Mouse (Mus musculus): ENCODE measurements around the gene Creb5.

Gene Creb5

DNA sequence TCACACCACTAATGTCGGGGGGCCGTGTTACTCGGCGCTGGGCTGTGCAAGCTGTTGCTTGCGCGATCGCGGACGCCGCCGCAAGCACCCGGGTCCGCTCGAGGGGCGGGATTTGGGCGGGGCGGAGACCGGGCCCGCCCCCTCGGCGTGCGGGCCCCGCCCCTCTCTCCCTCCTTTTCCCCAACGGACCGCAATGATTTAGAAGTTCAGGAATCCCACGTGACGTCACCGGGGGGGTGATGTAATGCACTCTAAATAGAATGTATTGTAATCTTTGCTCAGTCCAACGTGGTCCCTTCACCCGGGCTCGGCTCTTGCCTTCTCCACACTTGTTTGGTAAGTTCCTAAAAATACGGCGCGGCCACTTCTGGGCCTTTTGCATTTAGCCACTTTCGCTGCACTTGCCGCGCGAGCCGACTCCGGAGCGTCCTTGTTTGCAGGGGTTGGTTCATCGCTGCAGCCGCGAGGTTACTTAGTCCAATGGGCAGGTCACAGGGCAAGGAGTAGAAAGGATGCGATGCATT lies at the start of gene Creb5:
Gene Creb5, plus strand, starts transcription at position 233 of the 524 bp plus-strand sequence.
- DNase-seq (ENCODE audit: low read depth, low spot score): peak; percentile 91

DNA sequence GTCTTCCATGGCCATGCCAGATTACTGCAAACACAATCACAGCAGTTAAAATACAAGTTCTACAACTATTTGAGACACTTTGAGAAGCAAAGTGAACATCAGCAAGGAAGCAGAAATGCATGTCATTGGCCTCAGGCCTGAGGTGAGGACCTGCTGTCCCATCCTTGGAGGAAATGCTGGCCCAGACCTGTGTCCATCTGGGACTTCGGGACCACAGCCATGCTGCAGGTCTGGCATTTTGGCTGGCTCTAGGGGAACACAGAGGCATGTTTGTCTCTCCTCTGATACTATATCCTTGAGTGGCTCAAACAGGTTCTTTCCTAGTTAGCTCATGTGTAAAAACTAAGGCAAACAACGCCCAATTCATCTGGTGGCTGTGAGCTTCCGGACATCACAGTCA lies 27.2 kb upstream of the Creb5 start:
- no peak for DNase-seq (ENCODE audit: low read depth, low spot score)

DNA sequence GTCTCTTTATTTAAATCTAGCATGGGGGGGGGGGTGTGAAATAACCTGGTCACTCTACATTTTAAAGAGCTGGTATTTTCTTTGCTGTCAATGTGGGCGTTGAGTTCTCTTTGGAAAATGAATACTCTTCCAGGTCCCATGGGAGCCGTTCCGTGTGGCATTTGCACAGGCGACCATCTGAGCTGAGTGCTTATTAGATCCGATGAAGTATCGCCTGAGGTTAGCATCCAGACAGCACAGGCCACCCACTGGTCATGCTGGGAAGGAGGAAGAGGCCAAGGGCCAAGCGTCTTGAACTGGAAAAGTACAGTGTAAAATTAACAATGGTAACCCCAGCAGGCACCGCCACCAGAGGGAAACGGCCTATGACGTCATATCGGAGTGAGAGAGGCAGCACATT lies 24.7 kb upstream of the Creb5 start:
- DNase-seq (ENCODE audit: low read depth, low spot score): peak; percentile 34

DNA sequence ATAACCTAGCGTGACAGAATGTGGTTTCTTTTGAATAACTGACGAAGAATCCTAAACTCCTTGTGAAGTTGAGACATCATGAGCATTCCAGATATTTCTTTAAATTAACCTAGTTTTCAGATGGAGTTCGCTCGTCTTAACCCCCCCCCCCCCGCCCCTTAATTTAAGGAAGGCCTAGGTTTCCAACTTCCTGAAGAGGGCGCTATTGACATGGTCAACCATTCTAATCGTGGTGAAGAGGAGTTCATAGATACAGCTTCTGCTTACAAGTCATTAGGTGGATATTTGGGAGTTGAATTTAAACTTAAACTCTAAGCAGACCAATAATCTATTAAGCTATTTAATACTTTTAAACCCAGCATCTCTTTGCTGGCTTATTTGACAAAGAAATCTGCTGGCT lies 20.0 kb upstream of the Creb5 start:
- peak; percentile 47 for DNase-seq (ENCODE audit: low read depth, low spot score)

DNA sequence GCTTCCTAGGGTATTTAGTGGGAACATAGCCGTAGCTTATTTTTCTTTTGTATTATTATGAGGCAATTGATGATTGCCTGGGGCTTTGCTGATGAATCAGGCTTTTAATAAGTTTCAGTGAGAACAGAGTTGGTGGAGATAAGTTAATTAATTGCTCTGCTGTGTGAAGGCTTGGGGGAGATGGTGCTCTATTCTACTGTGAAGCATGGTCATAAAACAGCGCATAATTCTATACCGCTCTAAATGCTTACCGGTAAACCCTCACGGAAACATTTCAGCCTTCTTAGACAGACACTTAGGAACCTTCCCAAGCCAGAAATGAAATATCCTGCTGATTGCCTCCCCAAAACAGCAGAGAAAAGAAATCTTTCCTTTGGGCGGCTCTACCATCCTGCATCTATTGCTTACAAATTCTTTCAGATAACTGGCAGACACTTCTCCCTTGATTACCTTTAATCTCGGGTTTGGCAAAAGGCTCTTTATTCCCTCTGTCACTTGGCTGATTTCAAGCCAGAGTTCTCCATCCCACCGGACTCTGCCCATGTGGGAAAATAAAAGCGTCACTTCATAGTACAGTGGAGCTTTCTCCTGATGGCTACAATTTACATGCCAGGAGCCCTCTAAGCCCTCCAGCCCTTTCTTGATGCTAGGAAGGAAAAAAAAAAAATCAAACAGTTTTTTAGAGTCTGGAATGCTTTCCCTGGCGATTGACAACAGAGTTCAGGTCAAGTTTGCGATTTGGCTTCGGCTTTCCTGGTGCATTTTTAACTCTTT lies 19.2 kb upstream of the Creb5 start:
- DNase-seq (ENCODE audit: low read depth, low spot score): no peak

DNA sequence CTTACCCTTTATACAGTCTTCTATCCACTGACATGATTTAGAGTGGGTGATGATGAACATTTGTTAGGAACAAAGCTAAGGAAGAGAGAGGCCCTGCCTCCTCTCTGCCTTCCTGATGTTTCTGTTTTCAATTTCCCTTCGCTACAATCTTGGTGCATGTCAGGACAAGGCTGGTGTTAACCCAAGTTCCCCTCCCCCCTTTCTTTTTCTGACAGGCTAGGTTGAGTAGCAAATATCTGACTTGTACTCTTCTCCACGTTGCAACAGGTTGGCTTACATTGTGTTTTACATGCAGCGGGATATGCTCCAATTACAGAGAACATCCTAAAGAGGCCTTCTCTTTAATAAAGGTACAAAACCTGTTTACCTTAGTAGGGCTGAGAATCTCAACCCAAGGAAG lies 15.9 kb upstream of the Creb5 start:
- DNase-seq (ENCODE audit: low read depth, low spot score): no peak

DNA sequence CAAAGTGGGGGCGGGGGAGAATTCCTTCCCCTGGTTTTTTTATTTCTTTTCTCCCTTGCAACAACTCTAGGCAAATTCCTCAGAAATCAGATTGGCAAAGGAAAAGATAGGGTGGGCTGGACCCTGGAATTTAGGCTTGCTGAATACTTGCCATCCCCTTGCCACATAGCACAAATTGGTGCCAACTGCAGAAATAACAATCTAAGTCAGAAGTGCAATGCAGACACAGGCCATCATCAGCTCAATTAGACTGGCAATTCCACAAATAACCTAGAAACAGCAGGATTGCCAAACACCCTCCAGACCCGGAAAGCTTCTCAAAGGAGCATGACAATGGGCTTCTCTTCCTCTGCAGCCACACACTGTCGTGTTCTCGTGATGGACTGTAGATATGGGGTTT lies 15.4 kb upstream of the Creb5 start:
- no peak for DNase-seq (ENCODE audit: low read depth, low spot score)

DNA sequence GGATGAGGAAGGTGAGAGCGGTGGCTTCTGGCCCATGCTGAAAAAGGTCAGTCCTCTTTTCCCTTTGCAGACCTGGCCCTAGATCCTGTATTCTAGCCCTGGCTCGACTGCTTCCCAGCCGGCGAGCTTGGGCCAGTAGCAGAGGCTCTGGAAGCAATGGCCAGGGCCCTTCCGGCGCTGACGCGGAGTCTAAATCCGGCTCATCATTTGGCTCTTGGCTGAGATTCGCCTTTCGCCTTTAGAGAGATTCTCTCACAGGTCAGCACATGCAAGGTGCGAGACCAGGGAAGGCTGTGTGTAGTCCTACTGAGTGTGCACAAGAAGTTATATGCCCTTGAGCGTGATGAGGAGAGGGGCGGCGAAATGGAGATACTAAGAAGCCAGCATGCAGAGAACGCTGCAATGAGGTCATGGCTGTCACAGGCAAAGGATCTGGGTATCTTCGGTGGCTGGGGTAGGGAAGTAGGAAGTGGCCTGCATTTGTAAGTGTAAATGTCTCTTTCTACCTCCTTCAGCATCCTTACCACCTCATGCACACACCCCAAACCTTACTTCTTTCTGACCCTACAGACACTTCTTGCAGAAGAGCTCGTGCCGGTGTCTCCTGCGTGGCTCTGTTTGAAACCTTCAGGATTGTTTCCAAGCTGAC lies 557 bp upstream of the Creb5 start:
- no peak for DNase-seq (ENCODE audit: low read depth, low spot score)

DNA sequence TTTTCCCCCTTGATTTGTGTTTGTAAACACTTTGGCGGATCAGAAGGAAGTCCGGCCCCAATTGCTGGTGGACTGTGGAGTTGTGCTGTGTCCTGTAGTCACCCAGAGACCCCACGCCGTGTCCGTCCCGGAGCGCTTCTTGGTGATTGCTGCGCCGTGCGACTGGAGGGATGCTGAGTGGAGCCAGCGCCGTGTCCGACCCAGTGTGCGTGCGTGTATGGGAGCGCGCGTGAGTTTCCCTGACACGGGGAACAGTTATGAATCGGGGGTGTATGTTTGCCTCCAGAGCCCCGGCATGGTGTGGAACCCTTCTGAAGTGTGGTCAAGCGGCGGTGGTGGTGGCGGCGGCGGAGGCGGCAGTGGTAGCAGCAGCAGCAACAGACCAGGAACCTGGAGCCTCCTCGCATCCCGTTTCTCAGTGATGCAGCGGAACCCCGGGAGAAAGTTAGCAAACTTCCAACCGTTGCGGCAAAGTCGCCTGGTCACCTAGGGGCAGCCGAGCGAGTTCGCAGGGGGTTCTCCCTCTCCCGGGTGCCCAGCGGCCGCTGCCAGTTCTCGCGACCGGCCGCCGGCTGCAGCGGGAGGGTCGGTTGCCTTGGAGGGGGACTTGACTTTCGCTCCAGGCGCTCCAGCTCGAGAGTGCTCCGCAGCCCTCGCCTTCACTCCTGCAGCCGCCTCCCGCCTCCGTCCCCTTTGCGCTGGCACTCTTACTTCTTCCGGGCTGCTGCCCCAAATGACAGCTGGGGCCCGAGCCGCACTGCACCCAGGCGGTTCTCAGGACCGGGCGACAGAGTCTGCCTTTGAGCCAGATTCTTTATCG lies 702 bp downstream of the Creb5 start:
- peak; percentile 58 for DNase-seq (ENCODE audit: low read depth, low spot score)

DNA sequence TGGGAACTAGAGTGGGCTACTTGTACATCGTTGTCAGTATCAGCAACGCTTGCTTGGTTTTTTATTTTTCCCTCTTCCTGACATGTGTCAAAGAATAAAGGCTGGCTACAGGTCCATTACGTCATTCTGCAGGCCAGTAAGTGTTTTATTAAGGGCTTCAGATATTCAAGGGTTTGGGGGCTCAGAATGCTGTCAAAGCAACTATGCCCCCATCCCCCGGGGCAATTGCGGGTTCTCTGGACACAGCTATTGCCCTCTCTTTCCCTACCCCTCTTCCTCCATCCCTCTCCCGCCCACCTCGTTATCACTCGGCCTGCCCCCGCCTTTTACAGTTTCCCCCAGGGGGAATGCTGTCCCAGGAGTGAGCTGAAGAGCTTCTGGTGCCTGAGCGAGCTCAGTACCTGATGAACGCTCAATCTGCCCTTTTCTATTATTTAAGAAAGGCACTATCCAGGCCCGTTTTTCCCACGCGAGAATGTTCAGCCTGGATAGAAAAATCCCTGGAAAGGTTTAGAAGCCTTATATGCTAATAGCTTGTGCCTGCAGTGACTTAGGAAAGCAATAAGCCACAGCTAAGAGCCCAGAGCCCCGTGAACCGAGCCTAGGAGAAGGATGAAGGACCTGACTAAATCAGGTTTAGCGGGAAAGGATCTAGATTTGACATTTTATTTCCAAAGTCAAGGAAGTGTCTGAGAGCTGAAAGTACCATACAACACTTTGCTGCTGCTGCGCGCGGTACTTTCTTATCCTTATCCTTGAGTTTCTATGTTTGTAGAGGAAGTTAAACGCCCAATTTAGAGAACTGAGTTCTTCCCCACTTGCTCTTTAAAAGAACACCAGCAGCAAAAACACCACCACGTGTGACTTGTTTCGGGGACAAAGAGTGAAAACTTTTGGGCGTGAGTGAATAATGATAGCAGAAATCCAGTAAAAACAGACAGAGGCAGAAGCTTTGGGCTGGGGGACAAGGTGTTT lies 1.8 kb downstream of the Creb5 start:
- no peak for DNase-seq (ENCODE audit: low read depth, low spot score)

DNA sequence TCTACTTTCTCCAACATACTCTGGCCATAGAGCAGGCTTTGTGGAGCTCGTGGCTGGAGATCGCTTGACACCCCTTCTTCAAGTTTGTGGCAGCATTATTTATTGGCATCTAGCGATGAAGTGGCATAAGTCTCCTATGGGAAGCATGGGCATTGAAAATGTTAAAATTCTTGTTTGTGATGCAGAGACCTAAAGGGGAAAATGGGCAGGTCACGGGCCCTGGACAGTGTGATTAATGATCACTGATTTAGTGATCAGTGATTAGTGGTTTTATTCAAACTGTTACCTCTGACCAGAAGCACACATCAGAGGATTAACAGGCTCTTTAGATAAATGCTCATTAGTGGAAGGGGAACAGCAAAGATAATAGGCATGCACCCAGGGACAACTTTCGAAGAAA lies 2.6 kb downstream of the Creb5 start:
- DNase-seq (ENCODE audit: low read depth, low spot score): no peak

DNA sequence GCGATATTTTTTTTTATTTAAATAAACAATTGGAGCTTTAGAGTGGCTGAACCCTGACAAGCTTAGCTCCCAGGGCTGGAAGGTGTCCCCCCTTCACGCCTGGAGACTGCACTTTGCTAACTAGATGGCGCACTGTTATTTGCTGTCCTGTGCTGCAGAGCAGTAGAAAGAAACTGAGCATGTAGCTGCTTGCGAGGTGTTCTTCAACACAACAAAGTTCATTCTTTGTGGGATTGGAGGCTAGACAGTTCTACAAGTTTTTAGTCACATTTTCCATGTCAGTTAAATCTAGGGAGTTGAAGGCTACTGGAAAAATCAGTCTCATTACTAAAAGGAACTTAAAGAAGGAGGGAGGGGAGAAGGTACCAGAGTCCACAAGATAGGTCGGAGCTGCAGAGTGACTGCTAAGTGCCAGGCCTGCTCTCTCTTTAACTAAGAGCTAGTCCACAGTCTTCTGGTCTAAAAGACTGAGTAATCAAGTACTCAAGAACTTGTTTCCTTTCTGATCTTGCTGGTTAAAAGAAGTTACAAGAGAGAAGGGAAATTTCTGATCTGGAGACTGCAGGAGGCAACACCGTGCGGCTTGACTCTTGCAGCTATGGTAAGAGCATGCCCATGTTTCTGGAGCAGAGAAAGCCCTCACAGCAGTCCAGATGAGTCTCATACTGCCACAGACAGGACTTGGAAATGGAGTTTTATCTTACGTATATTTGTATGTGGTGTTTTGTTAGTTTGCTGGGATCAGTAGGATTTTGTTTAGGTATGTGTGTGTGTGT lies 3.3 kb downstream of the Creb5 start:
- DNase-seq (ENCODE audit: low read depth, low spot score): no peak

DNA sequence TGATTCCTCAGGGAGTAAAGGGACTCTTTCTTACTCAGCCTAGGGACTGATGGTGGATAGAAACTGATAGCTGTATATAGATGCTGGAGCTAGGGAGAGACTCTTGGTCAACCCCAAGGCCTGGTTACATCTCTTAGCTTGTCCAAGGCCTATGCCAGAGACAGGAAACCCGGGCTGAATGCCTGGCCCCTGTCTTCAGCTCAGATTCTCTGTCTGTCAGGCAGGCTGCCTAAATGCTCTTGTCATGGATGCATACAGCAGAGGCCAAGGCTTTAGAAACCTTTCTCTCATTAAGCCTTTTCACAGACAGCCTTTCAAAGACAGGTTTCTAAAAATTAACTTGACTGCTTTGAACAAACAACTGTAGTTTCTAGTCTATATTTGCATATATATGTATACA lies 5.9 kb downstream of the Creb5 start:
- DNase-seq (ENCODE audit: low read depth, low spot score): no peak

DNA sequence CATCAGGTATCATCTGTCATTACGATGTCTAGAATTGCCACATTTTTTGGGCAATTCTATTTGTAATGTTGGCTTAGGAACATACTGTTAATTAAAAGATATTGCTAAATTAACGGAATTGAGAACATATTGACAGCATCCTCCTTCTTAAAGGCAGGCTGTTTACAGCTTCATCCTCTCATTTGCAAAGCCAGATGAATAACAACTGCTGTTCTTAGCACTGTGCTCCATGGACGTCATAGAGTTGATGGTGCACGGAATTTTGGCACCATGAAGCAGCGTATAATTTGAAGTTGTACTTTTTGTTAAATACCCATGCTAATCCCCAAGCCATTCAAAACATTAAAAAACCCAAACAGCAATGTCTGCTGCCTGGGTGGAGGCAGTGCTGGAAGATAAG lies 10.8 kb downstream of the Creb5 start:
- no peak for DNase-seq (ENCODE audit: low read depth, low spot score)

DNA sequence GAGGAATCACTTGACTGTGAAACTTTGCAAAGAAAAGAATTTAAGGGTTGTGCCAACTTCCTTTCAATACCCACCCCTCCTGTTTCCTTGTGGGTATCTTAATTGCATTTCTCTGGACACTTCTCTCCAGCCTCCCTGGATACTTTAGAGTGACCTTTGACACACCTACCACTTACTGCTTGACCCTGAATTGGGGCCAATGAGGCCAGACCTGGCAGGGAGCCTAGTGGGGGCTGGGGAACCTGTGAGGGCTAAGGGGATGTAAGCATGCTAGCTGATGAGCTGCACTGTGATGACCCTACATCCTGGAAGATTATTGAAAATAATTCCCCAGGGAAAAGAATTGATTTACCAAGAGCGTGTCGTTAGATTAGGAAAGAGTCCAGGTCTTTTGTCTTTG lies 17.1 kb downstream of the Creb5 start:
- DNase-seq (ENCODE audit: low read depth, low spot score): no peak

DNA sequence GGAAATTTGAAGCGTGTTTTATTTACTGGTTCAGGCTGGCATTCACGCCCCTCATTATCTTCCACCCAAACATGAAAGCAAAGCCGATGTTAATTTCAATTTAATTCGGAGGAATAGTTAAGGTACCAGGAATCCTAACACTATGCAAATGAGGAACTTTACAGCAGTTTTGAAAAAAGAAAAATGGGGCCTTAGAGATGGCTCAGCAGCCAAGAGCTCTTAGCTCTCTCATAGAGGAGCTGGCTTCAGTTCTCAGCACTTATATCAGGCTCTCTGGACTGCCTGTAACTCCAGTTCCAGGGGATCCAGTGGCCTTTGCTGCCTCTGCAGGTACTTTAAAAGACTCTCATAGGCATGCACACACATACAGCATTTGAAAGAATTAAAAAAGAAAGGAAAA lies 19.1 kb downstream of the Creb5 start:
- DNase-seq (ENCODE audit: low read depth, low spot score): no peak

DNA sequence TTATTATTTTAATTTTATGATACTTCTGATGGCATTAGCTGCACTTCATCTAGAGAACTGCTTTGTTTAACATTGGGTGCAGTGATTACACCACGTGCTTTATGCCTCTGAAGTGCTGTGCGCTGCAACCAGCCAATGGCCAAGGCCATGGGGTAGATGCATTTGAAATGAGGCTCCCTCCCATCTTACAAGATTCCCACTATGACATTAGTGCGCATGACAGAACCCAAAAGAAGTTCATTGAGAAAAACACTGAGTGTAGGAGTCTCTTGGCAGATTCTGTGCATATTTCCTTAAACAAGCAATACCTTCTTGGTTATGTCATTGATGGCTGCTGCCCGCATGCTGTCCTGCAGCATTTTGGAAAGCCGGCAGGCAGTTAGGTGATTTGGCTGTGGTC lies 19.6 kb downstream of the Creb5 start:
- no peak for DNase-seq (ENCODE audit: low read depth, low spot score)

DNA sequence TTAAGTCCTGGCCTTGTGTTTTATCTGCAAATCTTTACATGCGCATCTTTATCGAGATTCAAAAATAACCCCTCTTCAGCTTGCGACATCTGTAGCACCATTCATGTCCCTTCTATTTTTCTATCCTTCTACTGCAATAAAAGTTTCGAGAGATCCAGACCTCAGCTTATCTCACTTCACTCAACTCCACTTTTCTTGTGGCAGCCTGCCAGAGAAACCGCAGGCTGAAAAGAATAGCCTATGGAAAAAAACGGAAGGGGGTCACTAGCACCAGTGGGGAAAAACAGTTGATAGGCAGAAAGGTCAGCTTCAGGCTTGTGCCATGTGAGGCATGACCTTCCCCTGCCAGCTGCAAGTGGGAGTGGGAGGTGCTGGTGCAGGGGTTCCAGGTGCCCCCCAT lies 21.6 kb downstream of the Creb5 start:
- no peak for DNase-seq (ENCODE audit: low read depth, low spot score)

DNA sequence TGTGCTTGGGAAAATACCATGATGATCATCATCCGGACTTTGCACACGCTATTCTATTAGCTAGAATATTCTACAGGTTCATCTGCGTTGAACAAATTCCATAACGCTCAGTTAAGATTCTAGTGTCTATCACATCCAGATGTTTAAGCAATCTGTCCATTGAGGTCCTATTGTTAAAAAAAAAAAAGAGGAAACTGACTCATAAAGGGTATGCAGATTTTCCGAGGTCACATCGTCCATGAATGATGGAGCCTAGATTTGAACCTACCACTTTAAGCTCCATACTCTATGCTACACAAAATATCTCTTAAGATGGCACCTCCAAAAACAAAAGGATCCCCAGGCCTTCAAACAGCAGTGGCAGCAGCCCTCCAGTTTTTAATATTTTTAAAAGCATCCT lies 26.5 kb downstream of the Creb5 start:
- no peak for DNase-seq (ENCODE audit: low read depth, low spot score)

DNA sequence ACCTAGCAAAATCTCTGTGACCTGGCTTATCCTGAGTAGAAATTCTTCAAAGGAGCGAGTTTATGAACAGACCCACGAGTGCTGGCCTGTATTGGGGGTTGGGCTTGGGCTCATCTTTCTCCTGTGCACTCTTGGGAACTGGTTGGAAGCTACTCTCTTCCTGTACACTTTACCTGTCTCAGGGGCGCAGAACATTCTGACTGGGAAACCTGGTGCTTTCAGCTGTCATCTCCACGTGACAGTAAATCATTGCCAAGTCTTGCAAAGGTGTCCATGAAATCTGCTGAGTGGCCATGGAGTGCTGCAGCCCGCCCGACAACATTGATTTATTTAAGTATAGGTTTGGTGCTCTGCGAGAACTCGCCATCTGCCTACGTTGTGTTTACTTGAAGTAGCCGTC lies 27.1 kb downstream of the Creb5 start:
- DNase-seq (ENCODE audit: low read depth, low spot score): no peak
